In the genomic region with DNA sequence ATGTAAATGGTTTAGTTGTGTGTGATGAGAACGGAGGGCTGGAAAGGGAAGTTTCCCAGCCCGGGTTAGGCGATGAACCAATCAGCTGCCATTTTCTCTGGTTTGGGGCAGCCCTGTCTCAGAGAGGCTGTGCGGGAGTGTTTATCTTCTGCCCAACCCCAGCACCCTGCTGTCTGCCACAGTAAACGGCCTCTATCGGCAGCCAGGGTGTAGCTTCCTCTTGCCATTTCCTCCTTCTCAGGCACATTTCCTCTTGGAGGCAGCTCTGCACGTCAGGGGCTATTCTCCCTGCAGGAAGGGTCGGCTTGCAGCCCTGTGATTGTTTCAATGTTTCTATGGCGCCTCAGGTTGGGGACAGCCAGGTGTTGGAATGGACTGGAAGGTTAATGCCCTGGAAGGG, we compare ENCODE assay signal across 8 mouse cellular contexts. TPM values are rescaled to one million over a fixed set of nuclear protein-coding genes. Genes with fewer than 3 reads are reported as not detected.
DNase-seq lines count a peak whose midpoint lies in the region; ATAC-seq and TF ChIP-seq lines count a peak whose summit lies in the region.

No protein-coding gene starts in this region.

- no peak overlapping the region for H3K4me2 ChIP-seq in kidney, embryonic 14.5 days (replicated peaks; ENCODE audit: low read depth, low read length)
- no peak overlapping the region for H3K4me2 ChIP-seq in embryonic facial prominence, embryonic 14.5 days (ENCODE audit: low read depth, low read length)
- no peak overlapping the region for H3K4me2 ChIP-seq in intestine, postnatal 0 days (replicated peaks; ENCODE audit: low read depth)
- H3K4me2 ChIP-seq in forebrain, embryonic 14.5 days (ENCODE audit: low read length): no peak overlapping the region

- DNase-seq in kidney, adult 11 months: peak; percentile 66
- peak; percentile 45 for DNase-seq in embryonic facial prominence, embryonic 14.5 days (ENCODE audit: low spot score)
- peak; percentile 84 for DNase-seq in lung, postnatal 25 days (ENCODE audit: low spot score)
- no peak for DNase-seq in forebrain, embryonic 14.5 days (ENCODE audit: low spot score)
- no peak for DNase-seq in left cerebral cortex, postnatal 14 days (ENCODE audit: low spot score in 2 of 2)
- no peak for DNase-seq in frontal cortex, postnatal 14 days (ENCODE audit: low spot score in 2 of 2)

- intact Hi-C loops in left cerebral cortex, postnatal 14 days (cut with DNase I): no loop called here

- peaks cover 4% of the 10 kb centered on the region for H3K9me3 ChIP-seq in kidney, embryonic 14.5 days (ENCODE audit: control insufficient read depth, low read length)
- H3K9me3 ChIP-seq in embryonic facial prominence, embryonic 14.5 days (ENCODE audit: control insufficient read depth, low read length): no peaks in the 10 kb centered on the region
- H3K9me3 ChIP-seq in intestine, postnatal 0 days (ENCODE audit: control insufficient read depth): no peaks in the 10 kb centered on the region
- H3K9me3 ChIP-seq in forebrain, embryonic 14.5 days (replicated peaks; ENCODE audit: control insufficient read depth, low read length): no peaks in the 10 kb centered on the region

- no peaks in the 10 kb centered on the region for H3K36me3 ChIP-seq in kidney, embryonic 14.5 days (ENCODE audit: control insufficient read depth, insufficient read depth, low read length)
- no peaks in the 10 kb centered on the region for H3K36me3 ChIP-seq in embryonic facial prominence, embryonic 14.5 days (ENCODE audit: control insufficient read depth, insufficient read depth, low read length)
- no peaks in the 10 kb centered on the region for H3K36me3 ChIP-seq in intestine, postnatal 0 days (ENCODE audit: control insufficient read depth, insufficient read depth)
- no peaks in the 10 kb centered on the region for H3K36me3 ChIP-seq in forebrain, embryonic 14.5 days (ENCODE audit: control insufficient read depth, insufficient read depth, low read length)

- TF ChIP-seq CTCF in intestine, postnatal 0 days (IDR thresholded peaks at IDR 0.05; ENCODE audit: low read depth): peak; percentile 40

- WGBS in kidney, embryonic 14.5 days: 36% methylated on average over 9 of the region's 9 CpGs
- 49% methylated on average over 8 of the region's 9 CpGs for WGBS in embryonic facial prominence, embryonic 14.5 days
- 38% methylated on average over 9 of the region's 9 CpGs for WGBS in intestine, postnatal 0 days
- 66% methylated on average over 9 of the region's 9 CpGs for WGBS in forebrain, embryonic 14.5 days

- no peak overlapping the region for H3K27ac ChIP-seq in kidney, embryonic 14.5 days (ENCODE audit: low read depth, low read length)
- no peak overlapping the region for H3K27ac ChIP-seq in embryonic facial prominence, embryonic 14.5 days (replicated peaks; ENCODE audit: low read depth, low read length)
- H3K27ac ChIP-seq in intestine, postnatal 0 days (ENCODE audit: low read depth, low read length): no peak overlapping the region
- H3K27ac ChIP-seq in forebrain, embryonic 14.5 days (ENCODE audit: low read depth, low read length): no peak overlapping the region

- no peak for ATAC-seq in kidney, embryonic 14.5 days (ENCODE audit: low FRiP score, low TSS enrichment)
- peak; percentile 37; the same call in 1 of the 2 replicates for ATAC-seq in embryonic facial prominence, embryonic 14.5 days (ENCODE audit: low read depth)
- ATAC-seq in intestine, postnatal 0 days: peak; percentile 25; the same call in 1 of the 2 replicates
- no peak for ATAC-seq in forebrain, embryonic 14.5 days

- no peaks in the 10 kb centered on the region for H3K27me3 ChIP-seq in kidney, embryonic 14.5 days (ENCODE audit: control insufficient read depth, insufficient read depth, low read length)
- no peaks in the 10 kb centered on the region for H3K27me3 ChIP-seq in embryonic facial prominence, embryonic 14.5 days (replicated peaks; ENCODE audit: control insufficient read depth, insufficient read depth, low read length)
- no peaks in the 10 kb centered on the region for H3K27me3 ChIP-seq in intestine, postnatal 0 days (replicated peaks; ENCODE audit: control insufficient read depth, insufficient read depth, low read length)
- no peaks in the 10 kb centered on the region for H3K27me3 ChIP-seq in forebrain, embryonic 14.5 days (replicated peaks; ENCODE audit: control insufficient read depth, insufficient read depth, low read length)

- 0 out of 2 replicates have a peak, but pooled peaks cover 3% of the 10 kb centered on the region for H3K4me1 ChIP-seq in kidney, embryonic 14.5 days (ENCODE audit: control insufficient read depth, insufficient read depth, low read length)
- H3K4me1 ChIP-seq in embryonic facial prominence, embryonic 14.5 days (ENCODE audit: control insufficient read depth, insufficient read depth, low read length): no peaks in the 10 kb centered on the region
- H3K4me1 ChIP-seq in intestine, postnatal 0 days (replicated peaks; ENCODE audit: control insufficient read depth, insufficient read depth, low read length): no peaks in the 10 kb centered on the region
- no peaks in the 10 kb centered on the region for H3K4me1 ChIP-seq in forebrain, embryonic 14.5 days (ENCODE audit: control insufficient read depth, insufficient read depth, low read length)

- no peak overlapping the region for H3K4me3 ChIP-seq in kidney, embryonic 14.5 days (ENCODE audit: low read length)
- no peak overlapping the region for H3K4me3 ChIP-seq in embryonic facial prominence, embryonic 14.5 days (ENCODE audit: low read depth, low read length)
- no peak overlapping the region for H3K4me3 ChIP-seq in intestine, postnatal 0 days (ENCODE audit: low read depth, low read length)
- no peak overlapping the region for H3K4me3 ChIP-seq in forebrain, embryonic 14.5 days (ENCODE audit: low read depth, low read length)

- H3K9ac ChIP-seq in kidney, embryonic 14.5 days (ENCODE audit: low read depth, low read length): no peak overlapping the region
- H3K9ac ChIP-seq in embryonic facial prominence, embryonic 14.5 days (ENCODE audit: low read depth, low read length): no peak overlapping the region
- H3K9ac ChIP-seq in intestine, postnatal 0 days (ENCODE audit: low read depth, low read length): no peak overlapping the region
- H3K9ac ChIP-seq in forebrain, embryonic 14.5 days (ENCODE audit: low read length): no peak overlapping the region

RNA-seq across cellular contexts. Expression of gene She, which starts 12.0 kb away (rescaled TPM):
- 5.4 and 8.2 TPM in 2 replicates for polyA plus RNA-seq in kidney, embryonic 14.5 days (2014; fragmentation: Nextera tagmentation; extraction: Ambion mirVana)
- polyA plus RNA-seq in embryonic facial prominence, embryonic 14.5 days (2014; fragmentation: Nextera tagmentation; extraction: Ambion mirVana): 5.2 and 6.0 TPM in 2 replicates
- polyA plus RNA-seq in intestine, postnatal 0 days (2015; fragmentation: Nextera tagmentation; extraction: Ambion mirVana): 1.6 and 1.8 TPM in 2 replicates
- polyA plus RNA-seq in forebrain, embryonic 14.5 days (2014; fragmentation: Nextera tagmentation; extraction: Ambion mirVana): 0.93 and 0.95 TPM in 2 replicates
- total RNA-seq in left cerebral cortex, postnatal 14 days (2021): 1 to 10 TPM; 3.6 to 3.7 TPM

Comparison
In these comparisons a context has a peak if more than half of its experiments do, and no peak if none do; other contexts are left out.
1. DNase-seq: peak in kidney, adult 11 months (single experiment), embryonic facial prominence, embryonic 14.5 days (single experiment) and lung, postnatal 25 days (single experiment); none in forebrain, embryonic 14.5 days (single experiment), left cerebral cortex, postnatal 14 days (0 of 2) and frontal cortex, postnatal 14 days (0 of 2).
2. ATAC-seq: peak in embryonic facial prominence, embryonic 14.5 days (single experiment) and intestine, postnatal 0 days (single experiment); none in kidney, embryonic 14.5 days (single experiment) and forebrain, embryonic 14.5 days (single experiment).